Mouse (Mus musculus): ENCODE measurements around the gene Jmjd6. TPM values are rescaled to one million over a fixed set of nuclear protein-coding genes. Genes with fewer than 3 reads are reported as not detected.
A peak's percentile ranks its signal among the peaks of the same experiment; 100 is the strongest.

Jmjd6 gene
- polyA plus RNA-seq, 1 experiment from 2014 or later, result 88.3 TPM

GRCm38 (mm10) chr11:116807526-116807925 lies 35.7 kb downstream of the Jmjd6 start:
- 78% methylated on average over 3 of the region's 3 CpGs for WGBS
- no peak for DNase-seq (ENCODE audit: low spot score)
- Histone ChIP-seq H3K4me3 (no peak overlapping the region), H3K27ac (replicated peaks) (0 out of 2 replicates have a peak overlapping the region, but pooled peaks have one; percentile 10), H3K9me3 (no peaks in the 10 kb centered on the region), H3K27me3 (replicated peaks; ENCODE audit: low read depth, poor library complexity, severe bottlenecking) (peaks cover 18% of the 10 kb centered on the region; the same call in 1 of the 2 replicates), H3K4me1 (peaks cover 42% of the 10 kb centered on the region), H3K36me3 (replicated peaks) (no peaks in the 10 kb centered on the region)

GRCm38 (mm10) chr11:116807116-116807515 lies 36.1 kb downstream of the Jmjd6 start:
- Histone ChIP-seq H3K27me3 (replicated peaks; ENCODE audit: low read depth, poor library complexity, severe bottlenecking) (peaks cover 18% of the 10 kb centered on the region; the same call in 1 of the 2 replicates), H3K36me3 (replicated peaks) (no peaks in the 10 kb centered on the region), H3K4me3 (no peak overlapping the region), H3K9me3 (no peaks in the 10 kb centered on the region), H3K27ac (replicated peaks) (no peak overlapping the region), H3K4me1 (peaks cover 38% of the 10 kb centered on the region)
- DNase-seq (ENCODE audit: low spot score), result no peak
- 73% methylated on average over 7 of the region's 7 CpGs for WGBS

DNA sequence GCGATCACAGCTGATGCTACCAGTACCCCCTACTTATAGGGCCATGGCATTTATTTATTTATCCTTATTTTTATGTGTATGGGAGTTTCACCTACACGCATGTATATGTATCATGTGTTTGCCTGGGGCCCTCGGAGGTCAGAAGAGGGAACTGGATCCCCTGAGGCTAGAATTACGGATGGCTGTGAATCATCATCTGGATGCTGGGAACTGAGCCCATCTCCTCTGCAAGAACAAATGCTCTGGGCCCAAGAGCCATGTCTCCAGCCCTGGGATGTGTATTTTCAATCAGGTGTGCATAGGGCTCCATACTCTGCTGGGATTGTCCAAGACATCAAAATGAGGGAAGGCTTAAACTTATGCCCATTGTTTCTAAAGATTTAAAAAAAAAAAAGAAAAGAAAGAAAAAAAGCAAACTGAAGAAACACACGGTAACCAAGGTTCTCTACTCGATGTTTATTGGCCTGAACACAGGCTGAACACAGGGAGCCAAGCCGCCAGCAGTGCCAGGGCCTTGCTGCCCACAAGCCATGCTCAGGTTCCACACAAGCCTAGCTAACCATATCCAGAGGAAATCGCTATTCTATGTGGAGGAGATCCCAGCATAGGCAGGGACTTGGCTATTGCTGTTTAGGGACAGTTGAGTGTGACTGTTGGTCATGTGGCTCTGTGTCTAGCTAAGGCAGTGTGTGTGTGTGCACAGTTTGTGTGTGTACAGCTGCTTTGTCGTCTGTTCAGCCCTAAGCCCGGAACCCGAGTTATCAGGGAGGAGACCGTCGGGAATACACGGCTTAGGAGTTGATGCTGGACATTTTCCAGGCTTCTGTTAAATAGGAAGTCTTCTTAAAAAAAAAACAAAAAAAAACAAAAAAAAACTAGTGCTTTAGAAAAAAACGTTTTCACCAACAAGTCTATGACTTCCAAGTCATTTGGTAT lies 36.8 kb downstream of the Jmjd6 start:
- 85% methylated on average over 15 of the region's 15 CpGs for WGBS
- Histone ChIP-seq H3K4me1 (peaks cover 31% of the 10 kb centered on the region), H3K27ac (replicated peaks) (no peak overlapping the region; the same call in 1 of the 2 replicates), H3K9me3 (no peaks in the 10 kb centered on the region), H3K36me3 (replicated peaks) (no peaks in the 10 kb centered on the region), H3K27me3 (replicated peaks; ENCODE audit: low read depth, poor library complexity, severe bottlenecking) (peaks cover 18% of the 10 kb centered on the region; the same call in 1 of the 2 replicates), H3K4me3 (no peak overlapping the region)
- DNase-seq (ENCODE audit: low spot score), result no peak

GRCm38 (mm10) chr11:116802709-116803108 lies 40.5 kb downstream of the Jmjd6 start:
- 86% methylated on average over 5 of the region's 5 CpGs for WGBS
- Histone ChIP-seq H3K27me3 (replicated peaks; ENCODE audit: low read depth, poor library complexity, severe bottlenecking) (no peaks in the 10 kb centered on the region), H3K27ac (replicated peaks) (no peak overlapping the region), H3K4me1 (peaks cover 13% of the 10 kb centered on the region; the same call in 1 of the 2 replicates), H3K4me3 (no peak overlapping the region), H3K36me3 (replicated peaks) (no peaks in the 10 kb centered on the region), H3K9me3 (no peaks in the 10 kb centered on the region)
- no peak for DNase-seq (ENCODE audit: low spot score)

GRCm38 (mm10) chr11:116801106-116801505 lies 42.1 kb downstream of the Jmjd6 start:
- Histone ChIP-seq H3K27ac (replicated peaks) (peak overlapping the region; percentile 10; the same call in 1 of the 2 replicates), H3K27me3 (replicated peaks; ENCODE audit: low read depth, poor library complexity, severe bottlenecking) (no peaks in the 10 kb centered on the region)
- 71% methylated on average over 5 of the region's 5 CpGs for WGBS

DNA sequence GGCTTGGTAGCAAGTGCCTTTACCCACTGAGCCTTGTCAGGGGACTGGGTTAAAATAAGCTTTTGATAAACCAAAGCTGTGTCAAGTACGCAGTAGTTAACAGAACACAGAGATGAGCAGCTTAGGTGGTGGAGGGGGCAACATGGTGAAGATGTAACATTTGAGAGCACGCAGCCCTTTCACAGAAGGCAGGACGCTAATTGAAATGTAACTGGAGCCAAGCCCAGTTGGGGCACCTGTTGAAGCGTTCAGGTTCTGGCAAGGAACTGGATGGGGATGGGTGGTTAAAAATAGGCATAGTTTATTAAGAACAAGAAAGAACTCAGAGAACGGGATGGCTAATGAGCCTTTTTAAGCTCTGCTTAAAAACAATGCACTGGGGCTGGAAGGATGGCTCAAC lies 43.9 kb downstream of the Jmjd6 start:
- peaks cover 6% of the 10 kb centered on the region; the same call in 1 of the 2 replicates for H3K4me1 ChIP-seq
- WGBS, result 91% methylated on average over 5 of the region's 5 CpGs
- no peak overlapping the region for H3K4me3 ChIP-seq
- no peaks in the 10 kb centered on the region for H3K36me3 ChIP-seq (replicated peaks)
- H3K27ac ChIP-seq (replicated peaks), result no peak overlapping the region
- H3K9me3 ChIP-seq, result no peaks in the 10 kb centered on the region
- no peak for DNase-seq (ENCODE audit: low spot score)
- no peaks in the 10 kb centered on the region for H3K27me3 ChIP-seq (replicated peaks; ENCODE audit: low read depth, poor library complexity, severe bottlenecking)

More at GRCm38 (mm10) chr11:116801106-116801505, 42.1 kb downstream of the Jmjd6 start:
- Histone ChIP-seq H3K4me1 (peaks cover 6% of the 10 kb centered on the region; the same call in 1 of the 2 replicates), H3K36me3 (replicated peaks) (no peaks in the 10 kb centered on the region), H3K4me3 (no peak overlapping the region), H3K9me3 (no peaks in the 10 kb centered on the region)
- DNase-seq (ENCODE audit: low spot score), result no peak

Other genes starting within 250 kb of the Jmjd6 start
- gene Rhbdf2, start 216.4 kb downstream of the Jmjd6 start, polyA plus RNA-seq (2016; fragmentation: Nextera tagmentation; extraction: Ambion mirVana), result 5.5 and 6.1 TPM in 2 replicates
- 0.76 and 1.2 TPM in 2 replicates for gene Prcd, start 189.9 kb downstream of the Jmjd6 start, polyA plus RNA-seq (2016; fragmentation: Nextera tagmentation; extraction: Ambion mirVana)
- gene Cygb, start 189.1 kb downstream of the Jmjd6 start, polyA plus RNA-seq (2016; fragmentation: Nextera tagmentation; extraction: Ambion mirVana), result 5.0 and 5.7 TPM in 2 replicates
- gene St6galnac1, start 67.9 kb downstream of the Jmjd6 start, polyA plus RNA-seq (2016; fragmentation: Nextera tagmentation; extraction: Ambion mirVana), result not detected in 2 replicates
- gene Mxra7, start 15.4 kb downstream of the Jmjd6 start, polyA plus RNA-seq (2016; fragmentation: Nextera tagmentation; extraction: Ambion mirVana), result 18.1 and 23.2 TPM in 2 replicates
- gene Mettl23, start 171 bp downstream of the Jmjd6 start, polyA plus RNA-seq (2016; fragmentation: Nextera tagmentation; extraction: Ambion mirVana), result 56.9 and 58.1 TPM in 2 replicates
- gene Mfsd11, start 9.0 kb upstream of the Jmjd6 start, polyA plus RNA-seq (2016; fragmentation: Nextera tagmentation; extraction: Ambion mirVana), result 23.8 and 26.8 TPM in 2 replicates
- gene Srsf2, start 9.6 kb upstream of the Jmjd6 start, polyA plus RNA-seq (2016; fragmentation: Nextera tagmentation; extraction: Ambion mirVana), result 890 and 902 TPM in 2 replicates
- 2.3 and 3.3 TPM in 2 replicates for gene Mgat5b, start 75.4 kb upstream of the Jmjd6 start, polyA plus RNA-seq (2016; fragmentation: Nextera tagmentation; extraction: Ambion mirVana)

Data from embryonic facial prominence, embryonic 10.5 days (tissue).